Mouse (Mus musculus) cerebellum, adult (tissue): ENCODE results near the gene Gm45808.
"Not testable (repeated sequence)": the region's sequence is repeated elsewhere in the genome, so short reads cannot be mapped to it uniquely, and the experiment has no call there.

ENCODE experiments used
- ATAC-seq: cut with Nextera tagmentation; 2 replicates; pipeline ENCODE4 v1.9.2; 2017; ENCODE audit warnings: mild to moderate bottlenecking, moderate library complexity, mixed read lengths; ENCODE audit not compliant: insufficient number of reproducible peaks, low FRiP score, low TSS enrichment

Gm45808 gene

GRCm38 (mm10) chr7:45477003-45477402 is 9.6 kb downstream of the Gm45808 start:
- ATAC-seq: no peak; the same call in 1 of the 2 replicates

DNA sequence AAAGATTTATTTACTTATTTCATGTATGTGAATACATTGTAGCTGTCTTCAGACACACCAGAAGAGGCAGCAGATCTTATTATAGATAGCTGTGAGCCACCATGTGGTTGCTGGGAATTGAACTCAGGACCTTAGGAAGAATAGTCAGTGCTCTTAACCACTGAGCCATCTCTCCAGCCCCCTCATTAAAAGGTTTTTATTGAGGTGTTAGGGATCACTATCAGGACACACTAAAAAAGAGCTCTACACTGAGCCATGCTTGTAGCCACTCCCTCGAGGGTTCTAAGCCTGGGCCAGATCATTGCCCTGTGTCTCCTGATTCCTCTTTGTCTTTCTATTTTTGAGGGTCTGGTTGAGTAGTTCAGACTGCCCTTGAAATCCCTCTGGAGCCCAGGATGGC is 10.2 kb downstream of the Gm45808 start:
- ATAC-seq: no peak

DNA sequence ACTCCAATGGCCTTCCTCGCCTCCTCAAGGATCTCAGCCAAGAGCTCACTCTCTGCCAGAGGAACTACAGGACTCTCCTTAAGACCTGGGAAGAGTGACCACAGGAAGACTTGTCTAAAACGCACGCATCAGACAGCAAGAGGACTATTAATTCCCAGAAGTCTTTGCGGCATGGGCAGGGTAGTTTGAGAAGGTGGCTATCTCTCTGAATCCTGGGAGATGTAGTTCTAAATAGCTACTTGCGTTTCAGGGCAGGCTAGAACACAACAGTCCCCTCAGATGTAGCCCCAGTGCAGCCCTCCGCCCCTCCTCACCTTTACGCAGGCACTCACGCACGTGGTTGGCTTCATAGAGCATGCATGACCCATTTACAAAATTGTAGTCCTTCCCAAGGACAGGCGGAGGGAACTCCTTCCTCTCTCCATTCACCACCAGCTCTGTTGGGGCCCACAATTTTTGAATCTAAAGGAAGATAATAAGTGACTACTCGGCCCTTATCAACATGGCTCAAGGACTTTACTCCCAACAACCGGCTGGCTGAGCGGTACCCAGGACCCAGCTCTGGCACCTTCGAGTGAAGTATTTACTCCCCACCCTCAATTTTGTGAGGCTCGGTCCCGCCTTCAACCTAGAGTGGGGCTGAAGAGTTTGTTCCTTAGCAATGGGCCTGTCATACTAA is 11.2 kb downstream of the Gm45808 start:
- ATAC-seq: peak; percentile 56; the same call in 1 of the 2 replicates

DNA sequence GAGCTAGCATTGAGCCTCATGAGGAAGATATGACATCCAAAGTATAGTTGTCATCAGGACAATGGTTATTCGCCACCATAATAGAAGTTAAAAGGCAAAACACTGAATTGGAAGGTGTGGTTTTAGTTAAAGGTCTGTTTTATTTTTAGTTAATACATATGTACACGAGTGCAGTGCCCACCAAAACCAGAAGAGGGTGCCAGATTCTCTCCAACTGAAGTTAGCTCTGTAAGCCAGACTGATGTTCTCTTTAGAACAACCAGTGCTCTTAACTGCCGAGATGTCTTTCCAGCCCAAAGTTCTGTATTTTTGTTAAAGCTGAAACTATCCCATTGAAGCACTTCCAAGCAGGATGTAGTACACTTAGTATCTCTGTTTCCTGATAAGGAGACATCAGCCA is 15.7 kb downstream of the Gm45808 start:
- no peak for ATAC-seq

DNA sequence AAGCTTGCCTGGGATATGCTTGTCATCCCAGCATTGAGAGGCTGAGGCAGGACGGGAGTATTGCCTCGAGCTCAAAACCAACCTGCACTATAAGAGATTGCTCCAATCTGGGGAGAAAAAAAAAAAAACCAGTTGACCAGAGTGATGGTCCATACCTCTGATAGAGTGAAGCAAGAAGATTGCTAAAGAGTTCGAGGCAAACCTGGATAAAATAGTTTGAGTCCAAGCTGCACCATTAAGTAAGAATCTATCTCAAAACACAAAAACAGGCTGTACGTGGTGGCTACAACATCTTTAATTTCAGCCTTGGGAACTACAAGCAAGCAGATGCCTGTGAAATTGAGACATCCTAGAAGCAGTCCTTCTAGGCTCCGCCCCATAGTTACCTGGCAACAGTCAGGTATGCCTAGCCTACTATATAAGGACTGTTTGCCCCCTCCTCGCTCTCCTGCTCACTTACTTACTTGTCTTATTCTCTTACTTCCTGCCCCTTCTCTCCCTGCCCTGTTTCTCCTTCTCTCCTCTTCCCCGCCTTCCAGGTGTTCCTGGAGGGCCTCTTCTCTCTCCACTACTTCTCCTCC is 19.4 kb downstream of the Gm45808 start:
- 0 out of 2 replicates have a peak, but pooled peaks have one; percentile 45 for ATAC-seq

DNA sequence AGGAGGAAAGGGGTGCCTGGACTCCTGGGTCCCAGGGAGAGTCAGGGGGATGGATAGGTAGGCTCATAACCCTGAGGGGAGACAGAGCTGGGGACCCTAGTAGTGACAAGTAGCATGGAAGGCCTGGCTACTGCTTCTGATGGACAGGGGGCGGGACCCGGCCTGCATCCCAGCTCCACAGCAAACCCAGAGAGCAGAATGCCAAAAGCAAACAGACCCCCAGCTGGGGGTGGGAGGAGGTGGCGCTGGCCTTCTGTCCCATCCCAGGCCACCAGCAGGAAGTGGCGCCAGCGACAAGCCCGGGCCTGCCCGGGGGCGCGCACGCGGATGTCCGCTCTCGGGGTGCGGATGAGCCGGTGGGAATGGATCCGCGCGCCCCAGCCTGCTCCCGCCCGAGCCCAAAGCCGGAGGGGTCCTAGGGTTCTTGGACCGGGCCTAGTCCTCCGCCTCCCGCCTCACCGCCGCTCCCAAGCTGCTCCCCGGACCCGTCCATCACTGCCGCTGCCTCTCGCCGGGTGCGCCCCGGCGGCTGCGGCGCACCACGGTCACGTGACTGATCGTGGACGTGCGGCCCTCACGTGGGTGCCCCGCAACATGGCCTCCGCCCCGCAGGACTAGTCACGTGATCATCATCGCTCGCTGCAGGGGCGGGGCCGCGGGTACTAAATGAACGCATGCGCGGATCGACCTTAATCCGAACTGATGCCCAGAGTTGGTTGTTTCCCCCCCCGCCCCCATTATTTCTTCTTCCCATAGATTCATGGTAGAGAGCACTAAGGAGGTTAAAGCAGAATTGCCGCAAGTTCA is 20.1 kb downstream of the Gm45808 start, which contains the start of gene Bax:
Bax (minus strand) TSS at position 616 of the 807 bp plus-strand sequence.
- peak; percentile 59; the same call in 1 of the 2 replicates for ATAC-seq

DNA sequence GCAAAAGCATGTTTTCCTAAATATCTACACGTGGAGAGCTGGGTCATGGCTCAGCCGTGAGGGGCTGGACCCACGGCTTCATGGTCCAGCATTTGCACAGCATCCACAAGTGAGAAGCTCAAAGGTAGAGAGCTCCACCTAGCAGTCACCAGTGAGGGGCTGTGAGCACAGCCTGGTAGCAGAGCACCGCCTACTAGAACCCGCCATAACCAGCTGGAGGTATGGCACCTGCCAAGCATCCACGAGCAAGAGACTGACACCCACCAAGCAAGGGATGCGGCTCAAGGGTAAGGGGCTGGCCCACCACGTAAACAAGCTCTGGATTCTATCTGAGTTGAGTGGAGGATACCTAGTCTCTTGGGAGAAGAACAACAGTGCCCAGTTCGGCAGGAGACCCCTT is 21.1 kb downstream of the Gm45808 start:
- ATAC-seq: no peak

- no peak for ATAC-seq
Measured at GRCm38 (mm10) chr7:45465112-45465511, 21.5 kb downstream of the Gm45808 start.

DNA sequence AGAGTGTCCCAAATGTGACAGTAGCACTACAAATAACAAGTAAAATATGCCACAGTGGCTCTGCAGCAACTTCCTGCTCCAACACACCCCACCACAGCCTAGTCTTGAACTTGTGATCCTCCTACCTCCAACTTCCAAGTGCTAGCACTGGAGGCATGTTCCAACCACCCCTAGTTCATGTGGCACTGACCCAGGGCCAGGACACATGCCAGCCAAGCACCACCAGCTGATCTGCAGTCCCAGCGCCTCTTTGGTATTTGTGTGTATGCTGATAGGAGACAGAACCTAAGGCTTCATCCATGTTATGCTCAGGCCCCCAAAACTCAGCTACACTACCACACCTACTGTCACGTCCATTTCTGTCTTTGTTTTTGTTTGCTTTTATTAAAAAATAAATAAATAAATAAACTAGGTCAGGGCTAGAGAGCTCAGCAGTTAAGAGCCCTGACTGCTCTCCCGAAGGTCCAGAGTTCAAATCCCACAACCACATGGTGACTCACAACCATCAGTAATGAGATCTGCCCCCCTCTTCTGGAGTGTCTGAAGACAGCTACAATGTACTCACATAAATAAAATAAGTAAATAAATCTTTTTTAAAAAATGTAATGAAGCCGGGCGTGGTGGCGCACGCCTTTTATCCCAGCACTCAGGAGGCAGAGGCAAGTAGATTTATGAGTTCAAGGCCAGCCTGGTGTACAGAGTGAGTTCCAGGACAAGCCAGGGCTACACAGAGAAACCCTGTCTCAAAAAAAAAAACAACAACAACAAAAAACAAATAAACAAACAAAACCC is 22.4 kb downstream of the Gm45808 start:
- no peak for ATAC-seq

DNA sequence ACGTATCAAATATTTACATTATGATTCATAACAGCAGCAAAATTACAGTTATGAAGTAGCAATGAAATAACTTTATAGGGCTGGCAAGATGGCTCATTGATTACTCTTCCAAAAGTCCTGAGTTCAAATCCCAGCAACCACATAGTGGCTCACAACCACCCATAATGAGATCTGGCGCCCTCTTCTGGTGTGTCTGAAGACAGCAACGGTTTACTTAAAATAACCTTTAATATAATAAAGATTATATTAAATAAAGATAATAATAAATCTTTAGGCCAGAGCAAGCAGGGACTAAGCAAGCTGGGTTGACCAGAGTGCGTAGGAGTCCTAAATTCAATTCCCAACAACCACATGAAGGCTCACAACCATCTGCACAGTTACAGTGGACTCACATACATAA is 23.7 kb downstream of the Gm45808 start:
- not testable (repeated sequence) for ATAC-seq

DNA sequence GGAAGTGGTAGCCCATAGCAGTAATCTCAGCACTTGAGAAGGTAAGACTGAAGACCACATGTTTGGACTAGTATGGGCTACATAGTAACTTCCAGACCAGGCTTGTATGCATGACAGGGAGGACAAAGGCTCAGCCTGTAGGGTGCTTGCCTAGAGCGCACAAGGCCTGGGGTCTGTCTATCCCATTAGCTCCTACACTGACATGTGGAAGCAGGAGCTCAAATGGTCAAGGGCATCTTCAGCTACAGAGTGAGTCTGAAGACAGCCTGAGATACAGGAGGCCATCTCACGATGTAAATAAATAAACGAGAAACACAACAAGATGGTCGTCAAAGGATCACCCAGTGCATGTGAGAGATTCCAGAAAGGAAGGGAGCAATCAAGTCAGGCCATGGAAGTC is 24.3 kb downstream of the Gm45808 start:
- no peak for ATAC-seq

GRCm38 (mm10) chr7:45461781-45462180 is 24.8 kb downstream of the Gm45808 start:
- no peak for ATAC-seq

- ATAC-seq: no peak
Measured at GRCm38 (mm10) chr7:45461326-45461725, 25.3 kb downstream of the Gm45808 start.

GRCm38 (mm10) chr7:45460860-45461314 is 25.7 kb downstream of the Gm45808 start:
- no peak for ATAC-seq

- no peak for ATAC-seq
Measured at GRCm38 (mm10) chr7:45460377-45460776, 26.2 kb downstream of the Gm45808 start.

- peak; percentile 94 for ATAC-seq
Measured at GRCm38 (mm10) chr7:45459564-45460140, 27.0 kb downstream of the Gm45808 start, which contains the start of gene Ftl1. Ftl1 (minus strand) TSS chr7:45459884.

DNA sequence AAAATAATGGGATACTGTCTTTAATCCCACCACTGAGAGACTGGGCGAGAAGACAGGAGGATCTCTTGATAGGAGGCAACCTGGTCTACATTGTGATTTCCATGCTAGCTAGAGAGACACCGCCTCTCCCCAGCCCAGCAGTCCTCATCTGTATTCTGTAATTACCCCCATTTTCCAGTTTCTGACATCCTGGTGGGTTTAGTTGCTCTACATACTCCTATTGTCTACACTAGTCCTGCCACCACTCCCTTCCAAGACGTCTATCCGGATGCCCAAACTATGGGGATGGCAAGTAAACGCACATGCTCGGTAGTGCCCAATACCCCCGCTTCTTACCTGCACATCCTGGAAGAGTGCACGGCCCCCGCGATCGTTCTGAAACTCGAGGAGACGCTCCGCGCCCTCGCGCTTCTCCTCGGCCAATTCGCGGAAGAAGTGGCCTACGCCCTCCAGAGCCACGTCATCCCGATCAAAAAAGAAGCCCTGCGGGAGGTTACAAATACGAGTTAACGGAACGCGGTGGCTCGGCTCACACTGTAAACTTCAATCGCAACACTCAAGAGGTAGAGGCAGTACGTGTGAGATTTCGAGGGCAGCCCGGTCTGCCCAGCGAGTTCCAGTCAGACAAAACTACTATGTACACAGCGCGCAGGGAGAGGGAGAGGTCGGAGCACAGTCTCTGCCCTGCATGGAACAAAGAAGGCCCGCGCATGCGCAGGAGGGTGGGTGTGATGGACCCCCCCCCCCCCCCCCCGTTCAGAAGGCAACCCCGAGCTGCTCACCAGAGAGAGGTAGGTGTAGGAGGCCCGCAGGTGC is 27.7 kb downstream of the Gm45808 start:
- peak; percentile 59; the same call in 1 of the 2 replicates for ATAC-seq

- ATAC-seq: no peak
Measured at GRCm38 (mm10) chr7:45457204-45458060, 29.2 kb downstream of the Gm45808 start.
